Mouse (Mus musculus): ENCODE measurements around the gene Klhl13. TPM values are rescaled to one million over a fixed set of nuclear protein-coding genes. Genes with fewer than 3 reads are reported as not detected.

Klhl13 gene
- polyA plus RNA-seq, 1 experiment from 2014 or later, result 47.8 TPM

DNA sequence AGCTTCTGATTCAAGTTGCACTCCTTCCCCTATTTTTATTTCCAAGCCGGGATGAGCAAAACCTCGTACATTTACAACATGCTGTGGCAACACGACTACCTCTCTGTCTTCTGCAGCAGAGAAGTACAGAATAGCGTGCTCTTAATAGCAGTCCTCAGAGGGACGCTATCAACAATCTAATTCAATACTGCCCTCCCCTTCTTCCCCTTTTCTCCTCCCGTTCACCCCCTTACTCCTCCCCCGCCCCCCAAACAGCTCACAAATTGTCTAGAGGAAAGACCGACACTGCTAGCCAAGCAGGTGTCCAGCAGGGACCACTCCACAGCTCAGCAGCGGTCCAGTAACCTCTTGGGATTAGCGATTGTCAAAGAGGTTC is 79.5 kb downstream of the Klhl13 start:
- Histone ChIP-seq H3K9ac (replicated peaks; ENCODE audit: low read length) (no peak overlapping the region), H3K4me3 (ENCODE audit: low read length) (no peak overlapping the region), H3K9me3 (ENCODE audit: low read length) (no peaks in the 10 kb centered on the region), H3K36me3 (ENCODE audit: insufficient read depth, low read length) (no peaks in the 10 kb centered on the region), H3K27me3 (ENCODE audit: insufficient read depth, low read length) (no peaks in the 10 kb centered on the region), H3K4me1 (ENCODE audit: insufficient read depth, low read length) (no peaks in the 10 kb centered on the region), H3K4me2 (replicated peaks; ENCODE audit: low read depth, low read length) (no peak overlapping the region), H3K27ac (ENCODE audit: low read length) (no peak overlapping the region)
- ATAC-seq (ENCODE audit: low FRiP score, low TSS enrichment), result no peak
- WGBS, result 35% methylated on average over 10 of the region's 10 CpGs

- Histone ChIP-seq H3K4me3 (ENCODE audit: low read length) (no peak overlapping the region), H3K27me3 (ENCODE audit: insufficient read depth, low read length) (no peaks in the 10 kb centered on the region), H3K4me1 (ENCODE audit: insufficient read depth, low read length) (no peaks in the 10 kb centered on the region), H3K9me3 (ENCODE audit: low read length) (no peaks in the 10 kb centered on the region), H3K4me2 (replicated peaks; ENCODE audit: low read depth, low read length) (no peak overlapping the region), H3K9ac (replicated peaks; ENCODE audit: low read length) (no peak overlapping the region), H3K36me3 (ENCODE audit: insufficient read depth, low read length) (no peaks in the 10 kb centered on the region), H3K27ac (ENCODE audit: low read length) (no peak overlapping the region)
- no peak for ATAC-seq (ENCODE audit: low FRiP score, low TSS enrichment)
- WGBS, result 59% methylated on average over 11 of the region's 11 CpGs
Observed at GRCm38 (mm10) chrX:23284530-23285441, 80.1 kb downstream of the Klhl13 start.

GRCm38 (mm10) chrX:23267601-23268000 is 97.3 kb downstream of the Klhl13 start:
- Histone ChIP-seq H3K4me3 (ENCODE audit: low read length) (no peak overlapping the region), H3K4me1 (ENCODE audit: insufficient read depth, low read length) (no peaks in the 10 kb centered on the region), H3K4me2 (replicated peaks; ENCODE audit: low read depth, low read length) (no peak overlapping the region), H3K9me3 (ENCODE audit: low read length) (peaks cover 3% of the 10 kb centered on the region; the same call in 1 of the 2 replicates), H3K36me3 (ENCODE audit: insufficient read depth, low read length) (no peaks in the 10 kb centered on the region), H3K9ac (replicated peaks; ENCODE audit: low read length) (no peak overlapping the region), H3K27me3 (ENCODE audit: insufficient read depth, low read length) (no peaks in the 10 kb centered on the region), H3K27ac (ENCODE audit: low read length) (no peak overlapping the region)
- WGBS, result 76% methylated on average over 1 of the region's 1 CpGs
- no peak for ATAC-seq (ENCODE audit: low FRiP score, low TSS enrichment)

DNA sequence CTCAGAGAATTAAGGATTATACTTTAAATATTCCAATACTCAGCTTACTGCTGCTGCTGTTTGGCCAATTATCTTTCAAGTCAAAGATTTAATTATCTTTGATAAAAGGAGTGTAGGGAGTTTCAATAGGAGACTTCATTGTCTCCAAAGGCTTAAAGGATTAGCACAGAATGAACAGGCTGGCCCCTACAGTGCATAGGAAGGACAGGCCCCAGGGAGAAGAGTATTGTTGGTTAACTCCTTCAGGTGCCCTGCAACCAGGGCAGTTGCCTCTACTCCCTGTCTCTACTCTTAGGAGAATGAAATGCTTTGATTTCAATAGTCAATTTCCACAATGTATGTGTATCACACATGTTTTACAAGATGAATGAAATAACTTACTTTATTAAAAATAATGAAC is 116.1 kb downstream of the Klhl13 start:
- ATAC-seq (ENCODE audit: low FRiP score, low TSS enrichment), result no peak
- H3K4me2 ChIP-seq (replicated peaks; ENCODE audit: low read depth, low read length), result no peak overlapping the region
- H3K27me3 ChIP-seq (ENCODE audit: insufficient read depth, low read length), result no peaks in the 10 kb centered on the region
- no peak overlapping the region for H3K4me3 ChIP-seq (ENCODE audit: low read length)
- H3K36me3 ChIP-seq (ENCODE audit: insufficient read depth, low read length), result no peaks in the 10 kb centered on the region
- no peak overlapping the region for H3K9ac ChIP-seq (replicated peaks; ENCODE audit: low read length)
- no peak overlapping the region for H3K27ac ChIP-seq (ENCODE audit: low read length)
- H3K9me3 ChIP-seq (ENCODE audit: low read length), result no peaks in the 10 kb centered on the region
- no peaks in the 10 kb centered on the region for H3K4me1 ChIP-seq (ENCODE audit: insufficient read depth, low read length)

Data from kidney, embryonic 16.5 days (tissue).